Mouse (Mus musculus) hindbrain, embryonic 14.5 days (tissue): ENCODE results near the gene Fam181a. TPM values are rescaled to one million over a fixed set of nuclear protein-coding genes. Genes with fewer than 3 reads are reported as not detected.

Source experiments
- ATAC-seq: fragments of 200-750 bp; cut with Nextera tagmentation; 2 replicates; pipeline ENCODE4 v1.8.0; 2017; ENCODE audit warnings: moderate number of reproducible peaks, mild to moderate bottlenecking, moderate TSS enrichment, moderate library complexity; ENCODE audit not compliant: low FRiP score
- DNase-seq: peaks from one replicate; pipeline ENCODE4 v3.0.0-alpha.2; 2015; ENCODE audit warnings: low spot score
- H3K27ac ChIP-seq: fragments of 300-500 bp; sonication (generic); 2 replicates; pipeline ENCODE4 v1.5.1; 2014; ENCODE audit warnings: mild to moderate bottlenecking, moderate library complexity
- H3K27me3 ChIP-seq: fragments of 300-500 bp; sonication (generic); 2 replicates; pipeline ENCODE4 v1.6.1; 2014; ENCODE audit warnings: mild to moderate bottlenecking, low read length, mixed read lengths; ENCODE audit not compliant: control insufficient read depth, insufficient read depth
- H3K36me3 ChIP-seq: fragments of 300-500 bp; sonication (generic); replicated peaks from 2 replicates; pipeline ENCODE4 v1.6.1; 2014; ENCODE audit not compliant: control insufficient read depth, insufficient read depth
- H3K4me1 ChIP-seq: fragments of 300-500 bp; sonication (generic); replicated peaks from 2 replicates; pipeline ENCODE4 v1.6.1; 2014; ENCODE audit warnings: antibody characterized with exemption, low read length, mixed read lengths; ENCODE audit not compliant: control insufficient read depth, insufficient read depth
- H3K4me2 ChIP-seq: fragments of 300-500 bp; sonication (generic); replicated peaks from 2 replicates; pipeline ENCODE4 v1.6.1; 2014; ENCODE audit warnings: mild to moderate bottlenecking, moderate library complexity
- H3K4me3 ChIP-seq: fragments of 300-500 bp; sonication (generic); replicated peaks from 2 replicates; pipeline ENCODE4 v1.5.1; 2014; ENCODE audit warnings: mild to moderate bottlenecking, low read length
- H3K9ac ChIP-seq: fragments of 300-500 bp; sonication (generic); 2 replicates; pipeline ENCODE4 v1.6.1; 2014
- H3K9me3 ChIP-seq: fragments of 300-500 bp; sonication (generic); 2 replicates; pipeline ENCODE4 v1.6.1; 2016; ENCODE audit warnings: low read length; ENCODE audit not compliant: control insufficient read depth
- WGBS: fragments of 180-500 bp; shearing (Covaris S2); extraction: QIAGEN DNeasy Blood & Tissue Kit; methylation state at CpG from one replicate; pipeline ENCODE4 v1.1.7; 2014; 5-methylcytosine and 5-hydroxymethylcytosine counted together
- polyA plus RNA-seq: library from polyadenylated mRNA; unstranded; fragments of >200 nt; fragmentation: Nextera tagmentation; extraction: Ambion mirVana; gene quantifications from 2 replicates; pipeline ENCODE4 v1.2.1, GENCODE M21; 2014

Gene Fam181a
- polyA plus RNA-seq, 1 experiment from 2014 or later = 8.3 TPM

- H3K4me1 ChIP-seq = no peaks in the 10 kb centered on the region
- H3K9me3 ChIP-seq = no peaks in the 10 kb centered on the region
- H3K4me2 ChIP-seq = no peak overlapping the region
- DNase-seq (no peak), ATAC-seq (no peak)
- H3K27ac ChIP-seq = no peak overlapping the region
- no peaks in the 10 kb centered on the region for H3K27me3 ChIP-seq
- no peak overlapping the region for H3K4me3 ChIP-seq
- no peak overlapping the region for H3K9ac ChIP-seq
- 70% methylated on average over 6 of the region's 6 CpGs for WGBS
- no peaks in the 10 kb centered on the region for H3K36me3 ChIP-seq
These were observed 27.8 kb upstream of the Fam181a start for GRCm38 (mm10) chr12:103282936-103283335.

GRCm38 (mm10) chr12:103283411-103283810 lies 27.4 kb upstream of the Fam181a start:
- Histone ChIP-seq H3K27ac (no peak overlapping the region), H3K27me3 (no peaks in the 10 kb centered on the region), H3K9ac (no peak overlapping the region), H3K4me1 (no peaks in the 10 kb centered on the region), H3K4me2 (no peak overlapping the region), H3K4me3 (no peak overlapping the region), H3K9me3 (no peaks in the 10 kb centered on the region), H3K36me3 (no peaks in the 10 kb centered on the region)
- ATAC-seq (no peak), DNase-seq (no peak)
- WGBS = 90% methylated on average over 3 of the region's 3 CpGs

GRCm38 (mm10) chr12:103287276-103287675 lies 23.5 kb upstream of the Fam181a start:
- H3K4me1 ChIP-seq = no peaks in the 10 kb centered on the region
- no peaks in the 10 kb centered on the region for H3K9me3 ChIP-seq
- no peak overlapping the region for H3K27ac ChIP-seq
- no peaks in the 10 kb centered on the region for H3K27me3 ChIP-seq
- 58% methylated on average over 4 of the region's 4 CpGs for WGBS
- ATAC-seq (peak; percentile 69; the same call in 1 of the 2 replicates), DNase-seq (no peak)
- no peak overlapping the region for H3K9ac ChIP-seq
- H3K4me2 ChIP-seq = no peak overlapping the region
- H3K4me3 ChIP-seq = no peak overlapping the region
- H3K36me3 ChIP-seq = no peaks in the 10 kb centered on the region

GRCm38 (mm10) chr12:103292366-103292765 lies 18.4 kb upstream of the Fam181a start:
- no peaks in the 10 kb centered on the region for H3K4me1 ChIP-seq
- H3K27me3 ChIP-seq = no peaks in the 10 kb centered on the region
- H3K9ac ChIP-seq = no peak overlapping the region
- 94% methylated on average over 3 of the region's 3 CpGs for WGBS
- ATAC-seq (no peak), DNase-seq (no peak)
- H3K36me3 ChIP-seq = no peaks in the 10 kb centered on the region
- no peak overlapping the region for H3K4me2 ChIP-seq
- H3K4me3 ChIP-seq = no peak overlapping the region
- no peaks in the 10 kb centered on the region for H3K9me3 ChIP-seq
- H3K27ac ChIP-seq = no peak overlapping the region

GRCm38 (mm10) chr12:103296292-103296691 lies 14.5 kb upstream of the Fam181a start:
- ATAC-seq (no peak), DNase-seq (no peak)
- Histone ChIP-seq H3K4me1 (no peaks in the 10 kb centered on the region), H3K27me3 (no peaks in the 10 kb centered on the region), H3K4me2 (no peak overlapping the region), H3K4me3 (no peak overlapping the region), H3K9ac (no peak overlapping the region), H3K36me3 (no peaks in the 10 kb centered on the region), H3K9me3 (no peaks in the 10 kb centered on the region), H3K27ac (no peak overlapping the region)
- 9% methylated on average over 4 of the region's 4 CpGs for WGBS

- no peaks in the 10 kb centered on the region for H3K36me3 ChIP-seq
- H3K27me3 ChIP-seq = no peaks in the 10 kb centered on the region
- no peak overlapping the region for H3K4me3 ChIP-seq
- H3K4me1 ChIP-seq = no peaks in the 10 kb centered on the region
- no peak overlapping the region for H3K9ac ChIP-seq
- H3K27ac ChIP-seq = no peak overlapping the region
- H3K4me2 ChIP-seq = no peak overlapping the region
- DNase-seq (no peak), ATAC-seq (no peak)
- 74% methylated on average over 9 of the region's 9 CpGs for WGBS
- H3K9me3 ChIP-seq = no peaks in the 10 kb centered on the region
These were observed 10.3 kb upstream of the Fam181a start for GRCm38 (mm10) chr12:103300493-103300892.

GRCm38 (mm10) chr12:103301645-103302044 lies 9.1 kb upstream of the Fam181a start:
- WGBS = 62% methylated on average over 2 of the region's 2 CpGs
- H3K36me3 ChIP-seq = no peaks in the 10 kb centered on the region
- H3K4me2 ChIP-seq = no peak overlapping the region
- DNase-seq = peak; percentile 82
- H3K4me1 ChIP-seq = no peaks in the 10 kb centered on the region
- H3K9me3 ChIP-seq = no peaks in the 10 kb centered on the region
- no peak for ATAC-seq
- H3K4me3 ChIP-seq = no peak overlapping the region
- H3K9ac ChIP-seq = no peak overlapping the region
- H3K27me3 ChIP-seq = no peaks in the 10 kb centered on the region
- no peak overlapping the region for H3K27ac ChIP-seq

GRCm38 (mm10) chr12:103302960-103303359 lies 7.8 kb upstream of the Fam181a start:
- Histone ChIP-seq H3K4me1 (no peaks in the 10 kb centered on the region), H3K4me3 (no peak overlapping the region), H3K9me3 (no peaks in the 10 kb centered on the region), H3K9ac (no peak overlapping the region), H3K36me3 (no peaks in the 10 kb centered on the region), H3K27ac (no peak overlapping the region), H3K4me2 (no peak overlapping the region), H3K27me3 (no peaks in the 10 kb centered on the region)
- DNase-seq = no peak
- no peak for ATAC-seq
- 93% methylated on average over 1 of the region's 1 CpGs for WGBS

GRCm38 (mm10) chr12:103306224-103306623 lies 4.6 kb upstream of the Fam181a start:
- no peaks in the 10 kb centered on the region for H3K36me3 ChIP-seq
- peak; percentile 56 for DNase-seq
- WGBS = 27% methylated on average over 2 of the region's 2 CpGs
- H3K27me3 ChIP-seq = no peaks in the 10 kb centered on the region
- H3K4me1 ChIP-seq = no peaks in the 10 kb centered on the region
- H3K4me3 ChIP-seq = no peak overlapping the region
- no peaks in the 10 kb centered on the region for H3K9me3 ChIP-seq
- H3K27ac ChIP-seq = no peak overlapping the region
- no peak overlapping the region for H3K9ac ChIP-seq
- ATAC-seq = 0 out of 2 replicates have a peak, but pooled peaks have one; percentile 46
- no peak overlapping the region for H3K4me2 ChIP-seq

GRCm38 (mm10) chr12:103306720-103307119 lies 4.1 kb upstream of the Fam181a start:
- H3K4me2 ChIP-seq = no peak overlapping the region
- no peak overlapping the region for H3K9ac ChIP-seq
- DNase-seq = peak; percentile 69
- H3K4me3 ChIP-seq = no peak overlapping the region
- WGBS = 22% methylated on average over 3 of the region's 3 CpGs
- H3K4me1 ChIP-seq = no peaks in the 10 kb centered on the region
- H3K27me3 ChIP-seq = no peaks in the 10 kb centered on the region
- no peaks in the 10 kb centered on the region for H3K9me3 ChIP-seq
- H3K27ac ChIP-seq = no peak overlapping the region
- H3K36me3 ChIP-seq = no peaks in the 10 kb centered on the region
- no peak for ATAC-seq
